Mouse (Mus musculus): ENCODE measurements at regions not wholly inside any gene's neighbourhood (a gene's known extent, or its start where the extent isn't known, plus 50 kb on each side); places are given as distances from the start of the nearest gene placed in this dataset.

DNA sequence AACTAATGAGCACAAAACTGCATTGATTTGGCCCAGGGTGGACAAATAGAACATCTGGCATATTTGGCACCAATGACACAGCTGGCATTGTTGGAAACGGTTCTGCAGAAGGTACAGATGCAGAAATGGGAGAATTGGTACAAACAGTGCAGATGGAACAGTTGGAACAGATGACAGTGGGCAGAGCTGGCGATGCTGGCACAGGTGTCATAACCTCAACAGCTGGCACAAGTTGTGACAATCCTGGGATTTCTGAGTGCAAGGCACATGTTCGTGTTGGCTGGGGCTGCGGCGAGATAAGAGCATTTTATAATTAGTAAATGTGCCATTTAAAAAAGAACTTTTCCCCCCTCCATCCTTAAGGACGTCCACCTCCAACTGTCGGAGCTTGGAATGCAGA is 77.8 kb upstream of the Zbtb18 start:
- TF ChIP-seq CTCF (IDR thresholded peaks at IDR 0.05; ENCODE audit: borderline replicate concordance, insufficient read depth, low read depth, low read length) = no peak
- TF ChIP-seq POLR2A (IDR thresholded peaks at IDR 0.05; ENCODE audit: borderline replicate concordance, insufficient read depth, low read length) = no peak

All from cerebellum, adult 2 months (tissue).